Mouse (Mus musculus): Measurements from ENCODE around the gene Tnfrsf25. TPM values are rescaled to one million over a fixed set of nuclear protein-coding genes. Genes with fewer than 3 reads are reported as not detected.

Gene Tnfrsf25
- 0.18 and 0.28 TPM in 2 replicates for polyA plus RNA-seq (2014; fragmentation: Nextera tagmentation; extraction: Ambion mirVana)

GRCm38 (mm10) chr4:152115921-152116612 is at the start of gene Tnfrsf25:
Tnfrsf25 (plus strand) TSS chr4:152115934.
- ATAC-seq (ENCODE audit: low FRiP score) = no peak
- peaks cover 70% of the 10 kb centered on the region for H3K27me3 ChIP-seq (ENCODE audit: control insufficient read depth, insufficient read depth, low read length)
- no peaks in the 10 kb centered on the region for H3K36me3 ChIP-seq (ENCODE audit: control insufficient read depth, insufficient read depth, low read length)
- DNase-seq (ENCODE audit: low spot score) = no peak
- no peak within 1 kb of the TSS for H3K4me3 ChIP-seq (ENCODE audit: low read depth, low read length)
- peaks cover 22% of the 10 kb centered on the region for H3K4me1 ChIP-seq (replicated peaks; ENCODE audit: control insufficient read depth, insufficient read depth, low read length)
- H3K9ac ChIP-seq (ENCODE audit: low read depth, low read length) = no peak within 1 kb of the TSS
- no peaks in the 10 kb centered on the region for H3K9me3 ChIP-seq (ENCODE audit: control insufficient read depth, low read length)
- WGBS = 2% methylated on average over 29 of the region's 30 CpGs
- no peak within 1 kb of the TSS for H3K27ac ChIP-seq (ENCODE audit: low read depth, low read length)
- peak within 1 kb of the TSS; percentile 22 for H3K4me2 ChIP-seq (replicated peaks; ENCODE audit: low read depth, low read length)

DNA sequence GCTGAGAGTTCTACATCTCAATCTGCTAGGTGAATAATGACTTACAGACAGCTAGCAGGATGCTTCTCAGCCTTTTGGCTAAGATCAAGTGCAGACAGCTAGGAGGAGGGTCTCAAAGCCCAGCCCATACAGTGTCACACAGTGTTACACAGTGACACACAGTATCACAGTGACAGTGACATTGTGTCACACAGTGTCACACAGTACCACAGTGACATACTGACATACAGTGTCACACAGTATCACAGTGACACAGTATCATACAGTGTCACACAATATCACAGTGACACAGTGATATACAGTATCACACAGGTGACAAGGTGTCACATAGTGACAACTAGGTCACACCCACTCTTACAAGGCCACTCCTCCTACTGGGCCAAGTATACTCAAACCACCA is 48.5 kb upstream of the Tnfrsf25 start:
- no peak overlapping the region for H3K4me2 ChIP-seq (replicated peaks; ENCODE audit: low read depth, low read length)
- H3K9me3 ChIP-seq (ENCODE audit: control insufficient read depth, low read length) = no peaks in the 10 kb centered on the region
- no peaks in the 10 kb centered on the region for H3K27me3 ChIP-seq (ENCODE audit: control insufficient read depth, insufficient read depth, low read length)
- no peaks in the 10 kb centered on the region for H3K36me3 ChIP-seq (ENCODE audit: control insufficient read depth, insufficient read depth, low read length)
- H3K9ac ChIP-seq (ENCODE audit: low read depth, low read length) = no peak overlapping the region
- H3K4me3 ChIP-seq (ENCODE audit: low read depth, low read length) = no peak overlapping the region
- DNase-seq (ENCODE audit: low spot score) (no peak), ATAC-seq (ENCODE audit: low FRiP score) (no peak)
- no peaks in the 10 kb centered on the region for H3K4me1 ChIP-seq (replicated peaks; ENCODE audit: control insufficient read depth, insufficient read depth, low read length)
- H3K27ac ChIP-seq (ENCODE audit: low read depth, low read length) = no peak overlapping the region

DNA sequence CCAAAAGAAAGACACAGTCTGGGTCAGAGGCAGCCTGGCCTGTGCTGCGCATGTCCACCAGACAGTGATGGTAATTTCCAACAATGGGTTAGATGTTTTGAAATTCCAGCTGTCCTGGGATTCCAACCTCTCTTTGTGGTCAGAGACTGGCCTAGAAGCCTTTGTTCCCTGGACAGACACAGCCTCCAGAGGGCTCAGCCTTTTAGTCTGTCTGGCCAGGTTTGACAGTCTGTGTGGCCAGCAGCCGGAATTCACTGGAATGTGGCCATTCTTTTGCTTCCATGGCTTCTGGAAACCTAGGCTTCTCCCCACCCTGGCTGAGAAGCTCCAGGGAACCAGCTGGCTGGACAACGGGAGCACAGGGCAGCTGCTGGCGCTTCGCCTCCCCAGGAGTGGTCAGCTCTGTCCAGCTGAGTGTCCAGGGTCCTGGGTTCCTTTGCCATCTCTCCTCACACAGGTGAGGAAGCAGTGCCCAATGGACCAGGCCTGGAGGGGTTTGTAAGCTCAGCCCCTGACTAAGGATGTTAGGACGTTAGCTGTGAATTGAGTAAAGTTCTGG is 47.5 kb upstream of the Tnfrsf25 start:
- H3K27me3 ChIP-seq (ENCODE audit: control insufficient read depth, insufficient read depth, low read length) = no peaks in the 10 kb centered on the region
- no peaks in the 10 kb centered on the region for H3K36me3 ChIP-seq (ENCODE audit: control insufficient read depth, insufficient read depth, low read length)
- no peak overlapping the region for H3K27ac ChIP-seq (ENCODE audit: low read depth, low read length)
- no peak overlapping the region for H3K4me3 ChIP-seq (ENCODE audit: low read depth, low read length)
- no peaks in the 10 kb centered on the region for H3K9me3 ChIP-seq (ENCODE audit: control insufficient read depth, low read length)
- no peaks in the 10 kb centered on the region for H3K4me1 ChIP-seq (replicated peaks; ENCODE audit: control insufficient read depth, insufficient read depth, low read length)
- WGBS = 73% methylated on average over 6 of the region's 6 CpGs
- no peak for ATAC-seq (ENCODE audit: low FRiP score)
- H3K4me2 ChIP-seq (replicated peaks; ENCODE audit: low read depth, low read length) = no peak overlapping the region
- DNase-seq (ENCODE audit: low spot score) = no peak
- no peak overlapping the region for H3K9ac ChIP-seq (ENCODE audit: low read depth, low read length)

- Histone ChIP-seq H3K4me1 (replicated peaks; ENCODE audit: control insufficient read depth, insufficient read depth, low read length) (no peaks in the 10 kb centered on the region), H3K4me2 (replicated peaks; ENCODE audit: low read depth, low read length) (no peak overlapping the region), H3K36me3 (ENCODE audit: control insufficient read depth, insufficient read depth, low read length) (no peaks in the 10 kb centered on the region), H3K9me3 (ENCODE audit: control insufficient read depth, low read length) (no peaks in the 10 kb centered on the region), H3K4me3 (ENCODE audit: low read depth, low read length) (no peak overlapping the region), H3K27me3 (ENCODE audit: control insufficient read depth, insufficient read depth, low read length) (no peaks in the 10 kb centered on the region), H3K9ac (ENCODE audit: low read depth, low read length) (no peak overlapping the region), H3K27ac (ENCODE audit: low read depth, low read length) (no peak overlapping the region)
- 82% methylated on average over 3 of the region's 3 CpGs for WGBS
- no peak for DNase-seq (ENCODE audit: low spot score)
- no peak for ATAC-seq (ENCODE audit: low FRiP score)
Observed at GRCm38 (mm10) chr4:152069245-152069644, 46.5 kb upstream of the Tnfrsf25 start.

GRCm38 (mm10) chr4:152070494-152071396 is 45.0 kb upstream of the Tnfrsf25 start:
- Histone ChIP-seq H3K9me3 (ENCODE audit: control insufficient read depth, low read length) (no peaks in the 10 kb centered on the region), H3K4me2 (replicated peaks; ENCODE audit: low read depth, low read length) (no peak overlapping the region), H3K27me3 (ENCODE audit: control insufficient read depth, insufficient read depth, low read length) (no peaks in the 10 kb centered on the region), H3K4me3 (ENCODE audit: low read depth, low read length) (no peak overlapping the region), H3K36me3 (ENCODE audit: control insufficient read depth, insufficient read depth, low read length) (no peaks in the 10 kb centered on the region), H3K4me1 (replicated peaks; ENCODE audit: control insufficient read depth, insufficient read depth, low read length) (no peaks in the 10 kb centered on the region), H3K9ac (ENCODE audit: low read depth, low read length) (no peak overlapping the region), H3K27ac (ENCODE audit: low read depth, low read length) (no peak overlapping the region)
- no peak for ATAC-seq (ENCODE audit: low FRiP score)
- 84% methylated on average over 11 of the region's 11 CpGs for WGBS
- no peak for DNase-seq (ENCODE audit: low spot score)

- 66% methylated on average over 10 of the region's 10 CpGs for WGBS
- H3K4me3 ChIP-seq (ENCODE audit: low read depth, low read length) = no peak within 1 kb of the TSS
- no peaks in the 10 kb centered on the region for H3K4me1 ChIP-seq (replicated peaks; ENCODE audit: control insufficient read depth, insufficient read depth, low read length)
- H3K9me3 ChIP-seq (ENCODE audit: control insufficient read depth, low read length) = no peaks in the 10 kb centered on the region
- H3K27me3 ChIP-seq (ENCODE audit: control insufficient read depth, insufficient read depth, low read length) = no peaks in the 10 kb centered on the region
- no peak for ATAC-seq (ENCODE audit: low FRiP score)
- peak; percentile 23 for DNase-seq (ENCODE audit: low spot score)
- H3K4me2 ChIP-seq (replicated peaks; ENCODE audit: low read depth, low read length) = no peak within 1 kb of the TSS
- H3K9ac ChIP-seq (ENCODE audit: low read depth, low read length) = no peak within 1 kb of the TSS
- H3K36me3 ChIP-seq (ENCODE audit: control insufficient read depth, insufficient read depth, low read length) = no peaks in the 10 kb centered on the region
- no peak within 1 kb of the TSS for H3K27ac ChIP-seq (ENCODE audit: low read depth, low read length)
Observed at GRCm38 (mm10) chr4:152072121-152072601, 43.6 kb upstream of the Tnfrsf25 start, which contains the start of gene Plekhg5. Plekhg5 (plus strand) TSS chr4:152072498.

- Histone ChIP-seq H3K27ac (ENCODE audit: low read depth, low read length) (no peak overlapping the region), H3K27me3 (ENCODE audit: control insufficient read depth, insufficient read depth, low read length) (no peaks in the 10 kb centered on the region), H3K4me1 (replicated peaks; ENCODE audit: control insufficient read depth, insufficient read depth, low read length) (no peaks in the 10 kb centered on the region), H3K4me3 (ENCODE audit: low read depth, low read length) (no peak overlapping the region), H3K9me3 (ENCODE audit: control insufficient read depth, low read length) (no peaks in the 10 kb centered on the region), H3K4me2 (replicated peaks; ENCODE audit: low read depth, low read length) (no peak overlapping the region), H3K9ac (ENCODE audit: low read depth, low read length) (no peak overlapping the region), H3K36me3 (ENCODE audit: control insufficient read depth, insufficient read depth, low read length) (no peaks in the 10 kb centered on the region)
- WGBS = 69% methylated on average over 10 of the region's 10 CpGs
- DNase-seq (ENCODE audit: low spot score) (no peak), ATAC-seq (ENCODE audit: low FRiP score) (no peak)
Observed at GRCm38 (mm10) chr4:152072655-152073054, 43.1 kb upstream of the Tnfrsf25 start.

DNA sequence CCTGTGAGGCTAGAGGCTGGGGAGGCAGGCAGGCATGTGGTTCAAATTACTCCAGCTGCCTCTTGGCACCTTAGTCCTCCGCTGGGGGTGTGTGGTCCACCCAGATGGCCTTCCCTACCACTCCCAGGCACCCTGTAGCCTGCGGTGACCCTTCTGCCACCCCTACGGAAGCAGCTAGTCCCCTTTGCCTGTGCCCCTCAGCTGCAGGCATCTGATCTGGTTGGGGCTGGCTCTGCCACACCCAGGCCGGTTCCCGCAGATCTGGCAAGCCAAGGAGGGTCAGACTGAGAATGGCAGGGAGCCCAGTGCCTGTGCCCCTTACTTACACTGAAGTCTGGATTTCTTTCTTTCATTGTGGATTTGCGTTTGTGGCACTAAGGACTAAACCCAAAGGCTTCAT is 42.0 kb upstream of the Tnfrsf25 start:
- H3K9me3 ChIP-seq (ENCODE audit: control insufficient read depth, low read length) = no peaks in the 10 kb centered on the region
- H3K27me3 ChIP-seq (ENCODE audit: control insufficient read depth, insufficient read depth, low read length) = no peaks in the 10 kb centered on the region
- DNase-seq (ENCODE audit: low spot score) = no peak
- H3K9ac ChIP-seq (ENCODE audit: low read depth, low read length) = no peak overlapping the region
- H3K4me3 ChIP-seq (ENCODE audit: low read depth, low read length) = no peak overlapping the region
- H3K4me1 ChIP-seq (replicated peaks; ENCODE audit: control insufficient read depth, insufficient read depth, low read length) = no peaks in the 10 kb centered on the region
- 92% methylated on average over 6 of the region's 6 CpGs for WGBS
- H3K36me3 ChIP-seq (ENCODE audit: control insufficient read depth, insufficient read depth, low read length) = no peaks in the 10 kb centered on the region
- no peak for ATAC-seq (ENCODE audit: low FRiP score)
- H3K4me2 ChIP-seq (replicated peaks; ENCODE audit: low read depth, low read length) = no peak overlapping the region
- H3K27ac ChIP-seq (ENCODE audit: low read depth, low read length) = no peak overlapping the region
